27 mouse cellular contexts compared by ENCODE assay signal in genomic region chr15:38364014-38364413, GRCm38 (mm10).
A peak's percentile ranks its signal among the peaks of the same experiment; 100 is the strongest.
DNase-seq lines count a peak whose midpoint lies in the region; ATAC-seq and TF ChIP-seq lines count a peak whose summit lies in the region.
"Had no signal": no experiment of that assay in that cellular context is flagged by ENCODE, and none has a peak within 500 bp of the region (broad histone marks: within the 10 kb centered on the region; RNA-seq: fewer than 3 reads in every experiment).

No protein-coding gene starts in this region.

- no peak for TF ChIP-seq POLR2A in limb, embryonic 14.5 days (IDR thresholded peaks at IDR 0.05; ENCODE audit: borderline replicate concordance, extremely low read depth, insufficient read depth, insufficient read length)

- H3K27ac ChIP-seq in heart, embryonic 12.5 days (ENCODE audit: poor library complexity, severe bottlenecking), result 0 out of 2 replicates have a peak overlapping the region, but pooled peaks have one; percentile 3
- 0 out of 2 replicates have a peak overlapping the region, but pooled peaks have one; percentile 21 for H3K27ac ChIP-seq in heart, embryonic 15.5 days
- H3K27ac ChIP-seq in limb, embryonic 14.5 days (replicated peaks; ENCODE audit: low read depth, low read length), result no peak overlapping the region
- H3K27ac ChIP-seq in limb, embryonic 10.5 days, result no peak overlapping the region
- H3K27ac ChIP-seq in limb, embryonic 15.5 days, result peak overlapping the region; percentile 27; the same call in 1 of the 2 replicates
- H3K27ac ChIP-seq in hindbrain, embryonic 16.5 days (ENCODE audit: low read depth, low read length), result no peak overlapping the region
- H3K27ac ChIP-seq: forebrain, embryonic 10.5 days; forebrain, embryonic 13.5 days; hindbrain, embryonic 10.5 days; hindbrain, embryonic 13.5 days; hindbrain, postnatal 0 days had no signal

- WGBS in heart, embryonic 12.5 days, result 45% methylated on average over 3 of the region's 3 CpGs
- 31% methylated on average over 3 of the region's 3 CpGs for WGBS in heart, embryonic 15.5 days
- 65% methylated on average over 3 of the region's 3 CpGs for WGBS in limb, embryonic 14.5 days
- WGBS in limb, embryonic 10.5 days, result 74% methylated on average over 3 of the region's 3 CpGs
- 81% methylated on average over 3 of the region's 3 CpGs for WGBS in limb, embryonic 15.5 days
- 96% methylated on average over 3 of the region's 3 CpGs for WGBS in hindbrain, embryonic 16.5 days

- no peaks in the 10 kb centered on the region for H3K27me3 ChIP-seq in heart, embryonic 12.5 days (replicated peaks)
- H3K27me3 ChIP-seq in heart, embryonic 15.5 days, result no peaks in the 10 kb centered on the region
- H3K27me3 ChIP-seq in limb, embryonic 14.5 days (ENCODE audit: control insufficient read depth, insufficient read depth, low read length), result no peaks in the 10 kb centered on the region
- H3K27me3 ChIP-seq in limb, embryonic 10.5 days (ENCODE audit: low read depth, poor library complexity, severe bottlenecking), result no peaks in the 10 kb centered on the region
- H3K27me3 ChIP-seq in limb, embryonic 15.5 days, result no peaks in the 10 kb centered on the region
- no peaks in the 10 kb centered on the region for H3K27me3 ChIP-seq in hindbrain, embryonic 16.5 days (replicated peaks; ENCODE audit: control insufficient read depth, insufficient read depth, low read length)
- H3K27me3 ChIP-seq: forebrain, embryonic 13.5 days; hindbrain, embryonic 13.5 days had no signal

- intact Hi-C loops in heart, postnatal 14 days (cut with DNase I), result no loop called here

- no peak overlapping the region for H3K9ac ChIP-seq in heart, embryonic 12.5 days
- no peak overlapping the region for H3K9ac ChIP-seq in heart, embryonic 15.5 days
- no peak overlapping the region for H3K9ac ChIP-seq in limb, embryonic 14.5 days (ENCODE audit: low read depth, low read length, severe bottlenecking)
- H3K9ac ChIP-seq in limb, embryonic 15.5 days, result no peak overlapping the region
- no peak overlapping the region for H3K9ac ChIP-seq in hindbrain, embryonic 16.5 days (ENCODE audit: low read depth, low read length)
- H3K9ac ChIP-seq: forebrain, embryonic 13.5 days; hindbrain, embryonic 13.5 days had no signal

- no peak overlapping the region for H3K4me2 ChIP-seq in heart, embryonic 12.5 days
- H3K4me2 ChIP-seq in heart, embryonic 15.5 days, result no peak overlapping the region
- H3K4me2 ChIP-seq in limb, embryonic 14.5 days (replicated peaks; ENCODE audit: low read depth, low read length, severe bottlenecking), result no peak overlapping the region
- H3K4me2 ChIP-seq in limb, embryonic 15.5 days, result no peak overlapping the region
- no peak overlapping the region for H3K4me2 ChIP-seq in hindbrain, embryonic 16.5 days (ENCODE audit: low read length)
- H3K4me2 ChIP-seq: forebrain, embryonic 13.5 days; hindbrain, embryonic 13.5 days had no signal

- DNase-seq in heart, adult 8-10 months (ENCODE audit: low spot score), result no peak
- DNase-seq in heart, postnatal 14 days, result no peak
- DNase-seq in limb, embryonic 14.5 days (ENCODE audit: low spot score), result no peak
- DNase-seq in limb, embryonic 10.5 days (ENCODE audit: low spot score), result no peak
- DNase-seq: adrenal gland, adult 8-10 months; adrenal gland, postnatal 25 days; cerebellum, adult 11-12 months; cerebellum, adult 8-10 months; cerebellum, postnatal 10 days; cerebellum, postnatal 36 days; gastrocnemius, postnatal 10 days; gastrocnemius, postnatal 36 days; kidney, adult 18-20 months; kidney, adult 9 months had no signal

- no peak overlapping the region for H3K4me3 ChIP-seq in heart, embryonic 12.5 days
- H3K4me3 ChIP-seq in heart, embryonic 15.5 days, result no peak overlapping the region
- H3K4me3 ChIP-seq in limb, embryonic 14.5 days (replicated peaks; ENCODE audit: low read length), result no peak overlapping the region
- no peak overlapping the region for H3K4me3 ChIP-seq in limb, embryonic 10.5 days
- no peak overlapping the region for H3K4me3 ChIP-seq in limb, embryonic 15.5 days
- H3K4me3 ChIP-seq in hindbrain, embryonic 16.5 days (ENCODE audit: low read length), result no peak overlapping the region
- H3K4me3 ChIP-seq: forebrain, embryonic 10.5 days; forebrain, embryonic 13.5 days; hindbrain, embryonic 10.5 days; hindbrain, embryonic 13.5 days had no signal

- H3K36me3 ChIP-seq in heart, embryonic 12.5 days, result no peaks in the 10 kb centered on the region
- no peaks in the 10 kb centered on the region for H3K36me3 ChIP-seq in heart, embryonic 15.5 days
- H3K36me3 ChIP-seq in limb, embryonic 14.5 days (ENCODE audit: control insufficient read depth, insufficient read depth, low read length), result no peaks in the 10 kb centered on the region
- no peaks in the 10 kb centered on the region for H3K36me3 ChIP-seq in limb, embryonic 10.5 days
- no peaks in the 10 kb centered on the region for H3K36me3 ChIP-seq in limb, embryonic 15.5 days
- H3K36me3 ChIP-seq in hindbrain, embryonic 16.5 days (ENCODE audit: control insufficient read depth, insufficient read depth, low read length), result no peaks in the 10 kb centered on the region
- H3K36me3 ChIP-seq: forebrain, embryonic 10.5 days; hindbrain, embryonic 10.5 days; hindbrain, embryonic 13.5 days had no signal

- ATAC-seq in heart, embryonic 12.5 days (ENCODE audit: insufficient number of reproducible peaks, low FRiP score), result no peak
- no peak for ATAC-seq in heart, embryonic 15.5 days (replicated peaks; ENCODE audit: insufficient number of reproducible peaks, insufficient read depth, low FRiP score, low read depth)
- ATAC-seq in limb, embryonic 14.5 days (ENCODE audit: low FRiP score, low read depth), result peak; percentile 34; the same call in 1 of the 2 replicates
- ATAC-seq in limb, embryonic 15.5 days (ENCODE audit: insufficient number of reproducible peaks, low FRiP score, low TSS enrichment, low read depth), result no peak
- ATAC-seq in hindbrain, embryonic 16.5 days, result no peak
- ATAC-seq: CD4-positive, CD25-positive, alpha-beta regulatory T cell, adult 4 months; forebrain, embryonic 13.5 days; forebrain, embryonic 16.5 days; hindbrain, postnatal 0 days; inflammation-experienced regulatory T-cells, adult 6 months; intestine, embryonic 16.5 days had no signal

- peaks cover 9% of the 10 kb centered on the region for H3K9me3 ChIP-seq in heart, embryonic 12.5 days (replicated peaks)
- H3K9me3 ChIP-seq in heart, embryonic 15.5 days (replicated peaks), result no peaks in the 10 kb centered on the region
- H3K9me3 ChIP-seq in limb, embryonic 14.5 days (ENCODE audit: control insufficient read depth, low read length), result no peaks in the 10 kb centered on the region
- H3K9me3 ChIP-seq in limb, embryonic 10.5 days (replicated peaks), result no peaks in the 10 kb centered on the region
- H3K9me3 ChIP-seq in limb, embryonic 15.5 days, result no peaks in the 10 kb centered on the region
- no peaks in the 10 kb centered on the region; the same call in 1 of the 2 replicates for H3K9me3 ChIP-seq in hindbrain, embryonic 16.5 days (ENCODE audit: control insufficient read depth, low read length)
- H3K9me3 ChIP-seq: forebrain, embryonic 10.5 days; forebrain, embryonic 13.5 days had no signal

- H3K4me1 ChIP-seq in heart, embryonic 12.5 days (replicated peaks), result peaks cover 9% of the 10 kb centered on the region; the same call in 1 of the 2 replicates
- peaks cover 9% of the 10 kb centered on the region; the same call in 1 of the 2 replicates for H3K4me1 ChIP-seq in heart, embryonic 15.5 days (replicated peaks)
- no peaks in the 10 kb centered on the region for H3K4me1 ChIP-seq in limb, embryonic 14.5 days (ENCODE audit: control insufficient read depth, insufficient read depth, low read length)
- 0 out of 2 replicates have a peak, but pooled peaks cover 2% of the 10 kb centered on the region for H3K4me1 ChIP-seq in limb, embryonic 10.5 days
- no peaks in the 10 kb centered on the region for H3K4me1 ChIP-seq in limb, embryonic 15.5 days
- no peaks in the 10 kb centered on the region for H3K4me1 ChIP-seq in hindbrain, embryonic 16.5 days (ENCODE audit: control insufficient read depth, insufficient read depth, low read depth, low read length)
- H3K4me1 ChIP-seq: forebrain, embryonic 10.5 days; forebrain, embryonic 13.5 days; hindbrain, embryonic 10.5 days; hindbrain, embryonic 13.5 days had no signal

Comparison
In these comparisons a context has a peak if more than half of its experiments do, and no peak if none do; other contexts are left out.
1. H3K27ac ChIP-seq: peak in heart, embryonic 12.5 days (single experiment), heart, embryonic 15.5 days (single experiment) and limb, embryonic 15.5 days (single experiment); none in limb, embryonic 14.5 days (single experiment), limb, embryonic 10.5 days (single experiment) and hindbrain, embryonic 16.5 days (single experiment).